Mouse (Mus musculus): ENCODE measurements around the gene Gp1bb.

DNA sequence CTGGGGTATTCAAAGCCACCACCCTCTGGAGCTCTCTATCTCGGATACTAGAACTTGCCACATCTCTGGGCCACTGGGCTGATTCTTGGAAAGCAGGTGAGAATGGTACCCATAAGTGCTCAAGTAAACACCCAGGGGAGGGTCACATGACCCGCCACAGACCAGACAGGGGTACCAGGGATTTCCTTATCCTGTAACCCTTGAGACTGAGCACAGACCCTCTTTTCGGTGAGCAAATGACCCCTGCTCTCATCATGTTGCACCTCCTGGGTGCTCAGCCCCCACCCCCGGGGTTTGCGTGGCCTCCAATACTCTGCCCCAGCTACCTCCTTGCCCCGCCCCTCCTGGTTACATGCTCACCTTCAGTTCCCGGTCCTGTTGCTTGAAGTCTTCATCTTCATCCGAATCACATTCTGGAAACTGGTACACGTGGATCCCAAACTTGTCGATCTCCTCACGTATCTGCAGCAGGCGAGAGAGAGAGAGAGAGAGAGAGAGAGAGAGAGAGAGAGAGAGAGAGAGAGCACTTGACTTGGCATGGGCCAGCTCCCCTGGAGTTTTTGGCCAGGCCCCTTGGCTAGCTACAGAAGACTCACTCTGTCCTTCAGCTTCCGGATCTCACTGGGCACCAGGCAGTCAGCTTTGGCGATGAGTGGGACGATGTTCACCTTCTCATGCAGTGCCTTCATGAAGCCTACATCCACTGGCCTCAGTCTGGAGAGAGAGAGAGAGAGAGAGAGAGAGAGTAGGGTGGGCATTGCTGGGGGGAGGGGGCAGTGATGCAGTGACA lies 1.7 kb upstream of the Gp1bb start:
- TF ChIP-seq CTCF (IDR thresholded peaks at IDR 0.05) = no peak
- no peak for TF ChIP-seq EP300 (IDR thresholded peaks at IDR 0.05)
